Mouse (Mus musculus): ENCODE measurements around the gene Pde4c. TPM values are rescaled to one million over a fixed set of nuclear protein-coding genes. Genes with fewer than 3 reads are reported as not detected.

The Pde4c gene
- total and polyA plus RNA-seq, 3 experiments, result 2.3 to 6.5 (median 4.7) TPM

GRCm38 (mm10) chr8:70698310-70699109, 25.0 kb upstream of the Pde4c start, which contains the start of gene Jund:
TSS of gene Jund (plus strand) at chr8:70698949.
- Histone ChIP-seq H3K9me3 (replicated peaks; ENCODE audit: low read length) (no peaks in the 10 kb centered on the region), H3K4me2 (ENCODE audit: insufficient read depth, low read depth, poor library complexity, severe bottlenecking) (peak within 1 kb of the TSS; percentile 79), H3K4me3 (replicated peaks in 1 of 3; ENCODE audit: low read depth in 2 of 3, low read length in 2 of 3, poor library complexity in 1 of 3) (peak within 1 kb of the TSS; percentile 80 to 99 (median 82)), H3K27me3 (replicated peaks) (no peaks in the 10 kb centered on the region), H3K9ac (ENCODE audit: insufficient read depth, low read depth) (peak within 1 kb of the TSS; percentile 99), H3K4me1 (ENCODE audit: control insufficient read depth in 1 of 2, insufficient read depth in 2 of 2) (peaks cover 17 to 60% of the 10 kb centered on the region in 2 experiments), H3K27ac (ENCODE audit: insufficient read depth, low read depth) (peak within 1 kb of the TSS; percentile 99), H3K36me3 (replicated peaks in 1 of 2; ENCODE audit: control insufficient read depth in 1 of 2, insufficient read depth in 1 of 2, low read length in 1 of 2) (peaks cover 0 to 26% of the 10 kb centered on the region in 2 experiments), H3K79me2 (replicated peaks; ENCODE audit: control insufficient read depth, extremely low read depth, insufficient read depth, poor library complexity, severe bottlenecking) (peaks cover 23% of the 10 kb centered on the region)
- in situ Hi-C loops (cut with MboI; ENCODE audit: low pct_ligation_motif_present, low pct_unique_long_range_greater_than_20kb, low sequenced_read_pairs) (no loop called here), dilution Hi-C loops (cut with MboI; ENCODE audit: extremely low pct_ligation_motif_present, extremely low pct_unique_long_range_greater_than_20kb, low sequenced_read_pairs) (no loop called here)
- DNase-seq (ENCODE audit: extremely low read depth), result peak; percentile 97
- no peak for TF ChIP-seq SMC3 (IDR thresholded peaks at IDR 0.05; ENCODE audit: low read depth, low read length)
- TF ChIP-seq SIN3A (IDR thresholded peaks at IDR 0.05; ENCODE audit: low read length), result peak; percentile 62; the same call in 1 of the 2 replicates
- TF ChIP-seq MAZ (IDR thresholded peaks at IDR 0.05; ENCODE audit: low read depth, low read length), result peak; percentile 61
- no peak; the same call in 1 of the 2 replicates for TF ChIP-seq USF1 (IDR thresholded peaks at IDR 0.05; ENCODE audit: low read depth, low read length)
- peak; percentile 76; the same call in 1 of the 2 replicates for TF ChIP-seq JUND (conservative IDR thresholded peaks at IDR 0.05; ENCODE audit: low read depth, low read length)
- peak; percentile 94 for TF ChIP-seq POLR2AphosphoS2 (IDR thresholded peaks at IDR 0.05; ENCODE audit: low read depth, low read length)
- peak; percentile 61 for TF ChIP-seq HCFC1 (IDR thresholded peaks at IDR 0.05; ENCODE audit: low read depth, low read length)
- no peak for TF ChIP-seq MAFK (IDR thresholded peaks at IDR 0.05; ENCODE audit: insufficient replicate concordance, low read length)
- TF ChIP-seq NELFE (IDR thresholded peaks at IDR 0.05; ENCODE audit: low read depth, low read length), result peak; percentile 99
- peak; percentile 94 for TF ChIP-seq MXI1 (IDR thresholded peaks at IDR 0.05; ENCODE audit: low read depth, low read length)
- peak; percentile 63; the same call in 1 of the 2 replicates for TF ChIP-seq CHD2 (IDR thresholded peaks at IDR 0.05; ENCODE audit: low read length)
- no peak for TF ChIP-seq EP300 (IDR thresholded peaks at IDR 0.05; ENCODE audit: low read length)
- 0 out of 2 replicates have a peak, but pooled peaks have one; percentile 2 for TF ChIP-seq BHLHE40 (IDR thresholded peaks at IDR 0.05; ENCODE audit: low read depth, low read length)
- TF ChIP-seq NRF1 (IDR thresholded peaks at IDR 0.05; ENCODE audit: low read depth, low read length), result peak; percentile 50
- no peak for TF ChIP-seq RCOR1 (conservative IDR thresholded peaks at IDR 0.05; ENCODE audit: low read depth, low read length)
- TF ChIP-seq CTCF (conservative IDR thresholded peaks at IDR 0.05 in 1 of 2, IDR thresholded peaks at IDR 0.05 in 1 of 2; ENCODE audit: low read depth in 2 of 2, low read length in 2 of 2), result no peak
- TF ChIP-seq ETS1 (conservative IDR thresholded peaks at IDR 0.05; ENCODE audit: low read depth, low read length), result peak; percentile 42
- peak; percentile 96 for TF ChIP-seq TCF12 (IDR thresholded peaks at IDR 0.05; ENCODE audit: low read depth, low read length)
- no peak for TF ChIP-seq ZKSCAN1 (IDR thresholded peaks at IDR 0.05; ENCODE audit: borderline replicate concordance, low read depth, low read length)
- TF ChIP-seq PAX5 (IDR thresholded peaks at IDR 0.05; ENCODE audit: low read length), result no peak
- no peak for TF ChIP-seq USF2 (conservative IDR thresholded peaks at IDR 0.05; ENCODE audit: low read depth, low read length)
- peak; percentile 92 for TF ChIP-seq TBP (conservative IDR thresholded peaks at IDR 0.05; ENCODE audit: low read depth, low read length)
- peak; percentile 55; the same call in 1 of the 2 replicates for TF ChIP-seq IRF4 (IDR thresholded peaks at IDR 0.05; ENCODE audit: low read depth, low read length)
- TF ChIP-seq KAT2A (IDR thresholded peaks at IDR 0.05; ENCODE audit: insufficient replicate concordance, low read length), result 0 out of 2 replicates have a peak, but pooled peaks have one; percentile 34
- TF ChIP-seq E2F4 (IDR thresholded peaks at IDR 0.05; ENCODE audit: insufficient replicate concordance, low read depth, low read length), result no peak
- TF ChIP-seq ELF1 (IDR thresholded peaks at IDR 0.05; ENCODE audit: low read depth, low read length), result peak; percentile 32
- TF ChIP-seq UBTF (IDR thresholded peaks at IDR 0.05; ENCODE audit: low read depth, low read length), result no peak
- TF ChIP-seq ZC3H11A (IDR thresholded peaks at IDR 0.05; ENCODE audit: low read depth, low read length), result no peak
- TF ChIP-seq MEF2A (IDR thresholded peaks at IDR 0.05; ENCODE audit: borderline replicate concordance, low read depth, low read length), result peak; percentile 41; the same call in 1 of the 2 replicates
- 0 out of 2 replicates have a peak, but pooled peaks have one; percentile 43 for TF ChIP-seq MYC (IDR thresholded peaks at IDR 0.05; ENCODE audit: low read depth, low read length)
- peak; percentile 100 for TF ChIP-seq POLR2A (IDR thresholded peaks at IDR 0.05; ENCODE audit: low read depth, low read length)
- TF ChIP-seq GABPA (IDR thresholded peaks at IDR 0.05; ENCODE audit: insufficient replicate concordance, low read depth, low read length), result no peak
- no peak; the same call in 1 of the 2 replicates for TF ChIP-seq CHD1 (IDR thresholded peaks at IDR 0.05; ENCODE audit: low read depth, low read length)
- TF ChIP-seq MAX (IDR thresholded peaks at IDR 0.05; ENCODE audit: low read length), result peak; percentile 59
- peak; percentile 99 for TF ChIP-seq ZMIZ1 (IDR thresholded peaks at IDR 0.05; ENCODE audit: low read depth, low read length)
- TF ChIP-seq RAD21 (IDR thresholded peaks at IDR 0.05; ENCODE audit: low read depth, low read length), result no peak
- no peak for TF ChIP-seq ZNF384 (IDR thresholded peaks at IDR 0.05; ENCODE audit: low read depth, low read length)
- peak; percentile 95 for TF ChIP-seq JUN (IDR thresholded peaks at IDR 0.05; ENCODE audit: insufficient read depth, low read depth, low read length)

All from CH12.LX (cell line).